Mouse (Mus musculus): Measurements from ENCODE around the gene Eif4ebp2. TPM values are rescaled to one million over a fixed set of nuclear protein-coding genes. Genes with fewer than 3 reads are reported as not detected.

Eif4ebp2 gene
- polyA plus RNA-seq, 1 experiment from 2014 or later, result 52.8 TPM

DNA sequence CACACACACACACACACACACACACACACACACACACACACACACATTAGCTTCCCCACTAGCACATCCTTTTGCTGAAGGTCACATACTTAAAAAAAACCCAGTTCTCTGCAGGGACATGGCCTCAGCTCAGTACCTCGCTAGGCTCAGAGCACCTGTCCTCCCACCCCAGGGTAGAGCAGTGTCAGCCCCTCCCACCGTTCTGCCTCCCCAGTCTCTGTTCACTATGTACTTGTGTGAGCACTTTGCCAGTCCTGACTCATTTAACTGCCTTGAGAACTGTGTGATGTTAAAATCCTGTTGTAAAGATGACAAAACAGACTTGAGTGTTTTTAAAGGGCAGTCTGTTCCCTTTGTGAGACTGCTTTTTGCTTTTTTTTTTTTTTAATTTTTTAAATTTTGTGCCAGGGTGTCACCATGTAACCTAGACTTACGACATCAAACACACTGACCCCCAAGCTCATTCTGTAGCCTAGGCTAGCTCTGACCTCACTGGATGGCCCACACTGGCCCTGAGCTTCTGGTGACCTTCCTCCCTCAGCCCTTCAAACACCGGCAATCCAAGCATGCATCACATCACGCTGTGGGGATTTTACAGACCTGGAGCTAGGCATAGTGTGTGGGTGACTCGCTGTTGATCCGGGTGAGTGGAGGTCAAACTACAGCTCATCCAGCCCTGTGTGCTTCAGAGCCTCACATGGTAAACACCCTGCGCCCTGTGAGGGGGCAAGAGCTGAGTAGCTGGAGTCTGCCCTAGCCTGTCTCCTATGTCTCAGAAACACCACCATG lies 34.3 kb upstream of the Eif4ebp2 start:
- Histone ChIP-seq H3K27me3 (ENCODE audit: control insufficient read depth, insufficient read depth, low read length) (no peaks in the 10 kb centered on the region), H3K27ac (ENCODE audit: low read length) (no peak overlapping the region), H3K9ac (replicated peaks; ENCODE audit: low read depth, low read length) (no peak overlapping the region), H3K4me3 (ENCODE audit: low read depth, low read length) (no peak overlapping the region), H3K36me3 (ENCODE audit: control insufficient read depth, insufficient read depth, low read length) (no peaks in the 10 kb centered on the region), H3K4me1 (ENCODE audit: control insufficient read depth, insufficient read depth, low read length) (no peaks in the 10 kb centered on the region), H3K4me2 (replicated peaks; ENCODE audit: low read depth, low read length) (no peak overlapping the region), H3K9me3 (ENCODE audit: control insufficient read depth, low read depth, low read length) (no peaks in the 10 kb centered on the region)
- no peak for ATAC-seq (ENCODE audit: insufficient number of reproducible peaks, insufficient read depth, low FRiP score, low read depth)
- WGBS, result 83% methylated on average over 8 of the region's 8 CpGs

- H3K27ac ChIP-seq (ENCODE audit: low read length), result no peak overlapping the region
- no peaks in the 10 kb centered on the region for H3K4me1 ChIP-seq (ENCODE audit: control insufficient read depth, insufficient read depth, low read length)
- no peaks in the 10 kb centered on the region for H3K27me3 ChIP-seq (ENCODE audit: control insufficient read depth, insufficient read depth, low read length)
- no peaks in the 10 kb centered on the region for H3K36me3 ChIP-seq (ENCODE audit: control insufficient read depth, insufficient read depth, low read length)
- H3K9me3 ChIP-seq (ENCODE audit: control insufficient read depth, low read depth, low read length), result no peaks in the 10 kb centered on the region
- no peak for ATAC-seq (ENCODE audit: insufficient number of reproducible peaks, insufficient read depth, low FRiP score, low read depth)
- 73% methylated on average over 11 of the region's 11 CpGs for WGBS
- no peak overlapping the region for H3K4me3 ChIP-seq (ENCODE audit: low read depth, low read length)
- H3K4me2 ChIP-seq (replicated peaks; ENCODE audit: low read depth, low read length), result no peak overlapping the region
- H3K9ac ChIP-seq (replicated peaks; ENCODE audit: low read depth, low read length), result no peak overlapping the region
Observed at GRCm38 (mm10) chr10:61484801-61485200, 32.3 kb upstream of the Eif4ebp2 start.

DNA sequence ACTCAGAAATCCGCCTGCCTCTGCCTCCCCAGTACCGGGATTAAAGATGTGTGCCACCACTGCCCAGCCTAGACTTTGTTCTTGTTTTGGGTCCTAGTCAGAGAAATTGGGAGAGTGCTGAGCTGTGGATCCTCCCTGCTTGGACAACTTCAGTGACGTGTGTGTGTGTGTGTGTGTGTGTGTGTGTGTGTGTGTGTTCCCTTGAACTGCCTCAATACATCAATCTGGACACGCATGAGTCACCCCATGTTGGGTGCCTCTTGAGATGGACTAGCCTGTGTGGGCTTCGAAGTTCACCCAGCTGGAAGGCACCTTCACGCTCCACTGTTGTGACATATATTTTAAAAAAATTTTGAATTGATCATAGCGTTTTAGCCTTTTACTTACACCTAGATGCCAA lies 30.3 kb upstream of the Eif4ebp2 start:
- Histone ChIP-seq H3K4me3 (ENCODE audit: low read depth, low read length) (no peak overlapping the region), H3K27ac (ENCODE audit: low read length) (no peak overlapping the region), H3K27me3 (ENCODE audit: control insufficient read depth, insufficient read depth, low read length) (no peaks in the 10 kb centered on the region), H3K4me1 (ENCODE audit: control insufficient read depth, insufficient read depth, low read length) (no peaks in the 10 kb centered on the region), H3K9ac (replicated peaks; ENCODE audit: low read depth, low read length) (no peak overlapping the region), H3K4me2 (replicated peaks; ENCODE audit: low read depth, low read length) (no peak overlapping the region), H3K9me3 (ENCODE audit: control insufficient read depth, low read depth, low read length) (no peaks in the 10 kb centered on the region), H3K36me3 (ENCODE audit: control insufficient read depth, insufficient read depth, low read length) (no peaks in the 10 kb centered on the region)
- WGBS, result 91% methylated on average over 7 of the region's 7 CpGs
- no peak for ATAC-seq (ENCODE audit: insufficient number of reproducible peaks, insufficient read depth, low FRiP score, low read depth)

DNA sequence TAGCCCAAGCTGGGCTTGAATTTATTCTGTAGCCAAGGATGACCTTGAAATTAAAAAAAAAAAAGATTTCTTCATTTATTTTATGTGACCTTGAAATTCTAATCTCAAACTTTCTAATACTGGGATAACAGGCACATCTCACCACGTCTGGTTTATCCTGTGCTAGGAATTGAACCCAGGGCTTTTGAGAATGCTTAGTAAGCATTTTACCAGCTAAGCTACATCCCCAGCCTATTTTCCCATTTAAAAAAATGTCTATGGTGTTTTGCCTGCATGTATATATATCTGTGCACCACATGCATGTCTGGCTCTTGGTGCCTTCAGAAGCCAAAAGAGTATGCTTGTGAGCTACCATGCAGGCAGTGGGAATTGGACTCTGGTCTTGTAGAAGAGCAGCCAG lies 28.0 kb upstream of the Eif4ebp2 start:
- H3K4me2 ChIP-seq (replicated peaks; ENCODE audit: low read depth, low read length), result no peak overlapping the region
- no peaks in the 10 kb centered on the region for H3K9me3 ChIP-seq (ENCODE audit: control insufficient read depth, low read depth, low read length)
- no peaks in the 10 kb centered on the region for H3K4me1 ChIP-seq (ENCODE audit: control insufficient read depth, insufficient read depth, low read length)
- H3K27me3 ChIP-seq (ENCODE audit: control insufficient read depth, insufficient read depth, low read length), result no peaks in the 10 kb centered on the region
- H3K4me3 ChIP-seq (ENCODE audit: low read depth, low read length), result no peak overlapping the region
- no peaks in the 10 kb centered on the region for H3K36me3 ChIP-seq (ENCODE audit: control insufficient read depth, insufficient read depth, low read length)
- H3K27ac ChIP-seq (ENCODE audit: low read length), result no peak overlapping the region
- ATAC-seq (ENCODE audit: insufficient number of reproducible peaks, insufficient read depth, low FRiP score, low read depth), result no peak
- WGBS, result 66% methylated on average over 1 of the region's 1 CpGs
- no peak overlapping the region for H3K9ac ChIP-seq (replicated peaks; ENCODE audit: low read depth, low read length)

GRCm38 (mm10) chr10:61479927-61480326 lies 27.5 kb upstream of the Eif4ebp2 start:
- 95% methylated on average over 4 of the region's 4 CpGs for WGBS
- Histone ChIP-seq H3K9me3 (ENCODE audit: control insufficient read depth, low read depth, low read length) (no peaks in the 10 kb centered on the region), H3K27ac (ENCODE audit: low read length) (no peak overlapping the region), H3K4me2 (replicated peaks; ENCODE audit: low read depth, low read length) (no peak overlapping the region), H3K36me3 (ENCODE audit: control insufficient read depth, insufficient read depth, low read length) (no peaks in the 10 kb centered on the region), H3K4me3 (ENCODE audit: low read depth, low read length) (no peak overlapping the region), H3K9ac (replicated peaks; ENCODE audit: low read depth, low read length) (no peak overlapping the region), H3K4me1 (ENCODE audit: control insufficient read depth, insufficient read depth, low read length) (no peaks in the 10 kb centered on the region), H3K27me3 (ENCODE audit: control insufficient read depth, insufficient read depth, low read length) (no peaks in the 10 kb centered on the region)
- no peak for ATAC-seq (ENCODE audit: insufficient number of reproducible peaks, insufficient read depth, low FRiP score, low read depth)

GRCm38 (mm10) chr10:61479461-61479860 lies 27.0 kb upstream of the Eif4ebp2 start:
- Histone ChIP-seq H3K9ac (replicated peaks; ENCODE audit: low read depth, low read length) (no peak overlapping the region), H3K36me3 (ENCODE audit: control insufficient read depth, insufficient read depth, low read length) (no peaks in the 10 kb centered on the region), H3K27me3 (ENCODE audit: control insufficient read depth, insufficient read depth, low read length) (no peaks in the 10 kb centered on the region), H3K4me2 (replicated peaks; ENCODE audit: low read depth, low read length) (no peak overlapping the region), H3K4me1 (ENCODE audit: control insufficient read depth, insufficient read depth, low read length) (no peaks in the 10 kb centered on the region), H3K9me3 (ENCODE audit: control insufficient read depth, low read depth, low read length) (no peaks in the 10 kb centered on the region), H3K4me3 (ENCODE audit: low read depth, low read length) (no peak overlapping the region), H3K27ac (ENCODE audit: low read length) (no peak overlapping the region)
- no peak for ATAC-seq (ENCODE audit: insufficient number of reproducible peaks, insufficient read depth, low FRiP score, low read depth)
- 86% methylated on average over 10 of the region's 10 CpGs for whole genome bisulfite sequencing

DNA sequence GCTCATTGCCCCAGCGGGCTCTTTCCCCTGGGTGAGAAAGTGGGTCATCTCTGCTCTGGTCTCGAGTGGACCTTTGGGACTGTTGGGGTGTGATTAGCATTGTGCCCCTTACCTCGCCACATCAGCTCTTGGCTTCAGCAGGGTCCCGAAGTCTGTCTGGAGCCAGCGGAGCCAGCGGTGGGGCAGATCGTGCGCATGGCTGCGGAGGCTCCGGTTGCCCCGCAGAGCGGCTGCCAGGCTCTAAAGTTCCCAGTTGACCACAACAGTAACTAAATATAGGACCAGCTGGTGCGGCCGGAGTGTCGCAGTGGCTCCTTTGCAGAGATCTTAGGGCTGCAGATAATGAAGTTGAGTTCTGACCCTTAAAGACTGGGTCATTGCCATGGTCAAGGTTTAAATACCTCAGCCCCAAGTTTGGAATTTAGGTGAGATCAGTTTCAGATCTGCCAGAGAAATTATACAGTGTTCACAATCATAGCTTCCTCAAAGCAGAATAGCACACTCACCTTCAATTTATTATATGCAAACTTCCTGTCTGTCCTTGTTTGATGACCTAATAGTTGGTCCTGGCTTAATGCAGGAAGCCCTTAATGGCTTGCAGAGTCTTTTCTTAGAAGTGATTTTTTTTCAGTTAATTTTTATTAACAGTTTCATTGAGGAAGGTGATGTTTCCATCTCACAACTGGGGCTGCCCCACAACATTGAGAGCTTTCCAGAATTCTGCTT lies 24.1 kb upstream of the Eif4ebp2 start:
- no peaks in the 10 kb centered on the region for H3K36me3 ChIP-seq (ENCODE audit: control insufficient read depth, insufficient read depth, low read length)
- H3K4me1 ChIP-seq (ENCODE audit: control insufficient read depth, insufficient read depth, low read length), result no peaks in the 10 kb centered on the region
- 4% methylated on average over 15 of the region's 15 CpGs for WGBS
- peak overlapping the region; percentile 73 for H3K4me3 ChIP-seq (ENCODE audit: low read depth, low read length)
- no peak for ATAC-seq (ENCODE audit: insufficient number of reproducible peaks, insufficient read depth, low FRiP score, low read depth)
- peak overlapping the region; percentile 34 for H3K9ac ChIP-seq (replicated peaks; ENCODE audit: low read depth, low read length)
- peak overlapping the region; percentile 95 for H3K4me2 ChIP-seq (replicated peaks; ENCODE audit: low read depth, low read length)
- H3K27me3 ChIP-seq (ENCODE audit: control insufficient read depth, insufficient read depth, low read length), result no peaks in the 10 kb centered on the region
- H3K27ac ChIP-seq (ENCODE audit: low read length), result no peak overlapping the region
- no peaks in the 10 kb centered on the region for H3K9me3 ChIP-seq (ENCODE audit: control insufficient read depth, low read depth, low read length)

GRCm38 (mm10) chr10:61475594-61476439 lies 23.4 kb upstream of the Eif4ebp2 start, which contains the start of gene Lrrc20:
TSS of gene Lrrc20 (plus strand) at chr10:61475801.
- Histone ChIP-seq H3K27me3 (ENCODE audit: control insufficient read depth, insufficient read depth, low read length) (no peaks in the 10 kb centered on the region), H3K9ac (replicated peaks; ENCODE audit: low read depth, low read length) (peak within 1 kb of the TSS; percentile 34), H3K4me1 (ENCODE audit: control insufficient read depth, insufficient read depth, low read length) (no peaks in the 10 kb centered on the region), H3K4me2 (replicated peaks; ENCODE audit: low read depth, low read length) (peak within 1 kb of the TSS; percentile 95), H3K36me3 (ENCODE audit: control insufficient read depth, insufficient read depth, low read length) (no peaks in the 10 kb centered on the region), H3K27ac (ENCODE audit: low read length) (no peak within 1 kb of the TSS), H3K4me3 (ENCODE audit: low read depth, low read length) (peak within 1 kb of the TSS; percentile 73), H3K9me3 (ENCODE audit: control insufficient read depth, low read depth, low read length) (no peaks in the 10 kb centered on the region)
- under 1% methylated on average over 70 of the region's 70 CpGs for WGBS
- peak; percentile 96 for ATAC-seq (ENCODE audit: insufficient number of reproducible peaks, insufficient read depth, low FRiP score, low read depth)

Measured in stomach, embryonic 14.5 days (tissue).